Mouse (Mus musculus) frontal cortex, adult 2 months (tissue): ENCODE measurements at regions not wholly inside any gene's neighbourhood (a gene's known extent, or its start where the extent isn't known, plus 50 kb on each side); places are given as distances from the start of the nearest gene placed in this dataset.

Source experiments
- DNase-seq, 2 experiments: peaks; one replicate each; pipeline ENCODE4 v3.0.0; 2022; ENCODE audit warnings: low spot score in 1 of 2; ENCODE audit errors: extremely low spot score in 1 of 2

- DNase-seq, result no peak
Observed at GRCm38 (mm10) chr7:71289702-71290101, 61.6 kb downstream of the Gm10295 start.

DNA sequence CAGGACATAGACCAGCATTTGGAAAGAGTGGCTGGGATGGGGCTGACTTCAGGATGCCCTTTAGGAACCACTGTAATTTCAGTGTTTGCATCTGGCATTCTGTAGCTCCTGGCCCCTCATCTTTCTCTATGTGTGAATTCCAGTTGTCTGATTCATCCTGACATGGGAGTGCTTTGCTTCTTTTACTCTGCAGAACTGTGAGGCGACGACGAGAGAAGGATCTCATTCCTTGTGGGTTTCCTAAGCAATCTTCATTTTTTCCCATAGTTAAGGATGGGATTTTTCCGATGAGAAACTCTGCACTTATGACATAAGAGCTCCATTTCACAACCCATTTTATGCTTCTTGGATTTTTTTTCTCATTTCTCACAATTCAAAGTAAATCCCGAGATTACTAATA lies 62.0 kb downstream of the Gm10295 start:
- no peak for DNase-seq

GRCm38 (mm10) chr7:71287441-71287840 lies 63.8 kb downstream of the Gm10295 start:
- no peak for DNase-seq

GRCm38 (mm10) chr7:71284246-71284645 lies 67.0 kb downstream of the Gm10295 start:
- no peak for DNase-seq

GRCm38 (mm10) chr7:71283419-71283818 lies 67.9 kb downstream of the Gm10295 start:
- DNase-seq, result no peak

GRCm38 (mm10) chr7:71266101-71266500 lies 85.2 kb downstream of the Gm10295 start:
- DNase-seq, result no peak

- DNase-seq, result no peak
Observed at GRCm38 (mm10) chr7:71264115-71264514, 87.2 kb downstream of the Gm10295 start.

DNA sequence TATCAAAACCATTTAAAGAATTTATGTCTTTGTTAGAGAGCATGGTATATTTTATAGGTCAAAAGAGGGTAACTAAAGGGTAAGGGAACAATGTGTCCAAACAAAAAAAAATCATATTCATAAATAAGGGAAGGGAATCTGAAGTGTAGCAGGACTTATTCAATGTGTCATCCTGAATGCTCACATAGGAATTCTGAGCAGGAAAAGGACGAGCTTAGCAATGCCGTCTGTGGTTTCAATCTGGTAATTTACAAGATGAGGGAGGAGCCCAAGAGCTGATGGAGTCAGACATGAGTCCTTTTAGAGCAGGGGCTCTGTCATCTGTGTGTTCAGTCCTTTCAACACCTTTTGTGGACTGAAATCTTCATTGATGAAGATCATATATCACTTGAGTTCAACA lies 101.6 kb downstream of the Gm10295 start:
- no peak for DNase-seq

DNA sequence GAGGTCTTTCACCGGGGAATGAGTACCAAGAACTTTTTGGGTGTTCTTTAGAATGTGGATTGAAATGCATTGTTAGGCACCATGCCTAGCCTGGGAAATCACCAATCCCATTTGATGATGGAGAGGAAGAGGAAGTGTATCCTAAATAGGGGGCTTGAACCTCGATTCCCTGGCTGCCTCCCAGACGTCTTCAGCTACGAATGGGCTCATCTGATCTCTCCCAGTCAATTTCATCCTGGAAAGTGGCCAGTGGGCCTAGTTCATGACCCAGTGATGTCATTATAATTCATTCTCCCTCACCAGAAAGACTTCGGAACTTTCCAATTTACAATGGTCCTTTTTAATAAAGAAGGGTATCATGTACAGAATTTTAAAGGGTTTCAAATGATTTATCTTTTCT lies 102.1 kb downstream of the Gm10295 start:
- no peak for DNase-seq

- DNase-seq, result no peak
Observed at GRCm38 (mm10) chr7:71247922-71248321, 103.4 kb downstream of the Gm10295 start.

DNA sequence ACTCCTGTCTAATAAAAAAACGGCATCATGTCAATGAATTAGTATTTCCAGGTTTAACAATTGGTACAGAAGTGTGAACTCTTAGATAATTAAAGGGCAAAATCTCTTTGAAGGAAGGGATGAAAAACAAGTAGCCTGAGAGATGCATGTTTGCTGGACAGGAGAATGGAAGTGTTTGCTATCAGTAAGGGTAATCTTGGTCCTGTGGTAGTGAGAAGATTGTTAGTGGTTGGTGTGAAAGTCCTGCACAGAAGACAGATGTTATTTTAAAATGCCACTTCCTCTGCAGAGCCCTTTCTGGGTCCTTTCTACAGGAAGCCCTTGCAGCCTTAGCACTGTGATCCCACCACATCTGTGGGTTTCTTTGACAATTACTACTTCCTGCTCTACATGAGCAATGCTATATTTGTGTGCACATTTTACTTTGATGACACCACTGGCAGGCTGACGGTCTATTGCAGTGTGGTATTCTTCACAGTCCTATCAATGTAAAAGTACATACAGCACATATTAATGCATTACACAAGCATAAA lies 108.8 kb downstream of the Gm10295 start:
- no peak for DNase-seq

DNA sequence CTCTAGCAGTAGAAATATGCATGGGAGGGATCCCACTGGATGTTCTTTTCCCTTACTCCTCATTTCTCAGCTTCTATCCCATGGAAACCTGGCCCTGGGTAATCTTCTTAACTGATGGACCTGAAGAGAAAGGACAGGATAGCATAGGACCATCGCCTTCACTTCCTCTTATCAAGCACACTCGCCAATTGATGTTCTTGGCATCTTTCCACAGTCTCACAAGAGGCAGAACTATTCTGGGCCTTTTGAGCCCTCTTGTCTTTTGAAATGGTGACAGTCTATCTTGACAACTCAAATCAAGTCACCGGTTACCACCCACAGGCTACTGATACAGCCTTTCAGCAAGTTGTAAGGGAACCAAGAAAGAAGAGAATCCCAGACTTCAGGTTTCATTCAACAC lies 112.1 kb downstream of the Gm10295 start:
- DNase-seq, result no peak

DNA sequence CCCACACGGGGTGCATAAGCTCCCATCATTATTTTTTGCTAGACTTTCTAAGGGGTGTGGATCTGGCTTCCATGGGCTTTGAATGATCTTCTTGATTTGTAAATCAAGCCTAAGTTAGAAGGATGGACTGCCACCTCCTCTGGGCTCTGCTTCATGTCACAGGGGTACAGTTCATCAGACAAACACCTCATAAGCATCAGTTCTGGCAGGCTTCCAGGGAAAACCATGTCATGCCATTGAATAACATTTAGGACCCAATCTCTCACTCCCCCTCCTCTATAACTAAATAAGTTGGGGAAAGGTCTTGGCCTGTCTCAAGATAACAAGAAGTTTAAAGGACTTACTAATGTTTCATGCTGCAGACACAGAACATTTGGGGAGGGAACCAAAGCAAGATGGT lies 115.0 kb downstream of the Gm10295 start:
- no peak for DNase-seq

- DNase-seq, result no peak
Observed at GRCm38 (mm10) chr7:71234176-71234769, 117.0 kb downstream of the Gm10295 start.

DNA sequence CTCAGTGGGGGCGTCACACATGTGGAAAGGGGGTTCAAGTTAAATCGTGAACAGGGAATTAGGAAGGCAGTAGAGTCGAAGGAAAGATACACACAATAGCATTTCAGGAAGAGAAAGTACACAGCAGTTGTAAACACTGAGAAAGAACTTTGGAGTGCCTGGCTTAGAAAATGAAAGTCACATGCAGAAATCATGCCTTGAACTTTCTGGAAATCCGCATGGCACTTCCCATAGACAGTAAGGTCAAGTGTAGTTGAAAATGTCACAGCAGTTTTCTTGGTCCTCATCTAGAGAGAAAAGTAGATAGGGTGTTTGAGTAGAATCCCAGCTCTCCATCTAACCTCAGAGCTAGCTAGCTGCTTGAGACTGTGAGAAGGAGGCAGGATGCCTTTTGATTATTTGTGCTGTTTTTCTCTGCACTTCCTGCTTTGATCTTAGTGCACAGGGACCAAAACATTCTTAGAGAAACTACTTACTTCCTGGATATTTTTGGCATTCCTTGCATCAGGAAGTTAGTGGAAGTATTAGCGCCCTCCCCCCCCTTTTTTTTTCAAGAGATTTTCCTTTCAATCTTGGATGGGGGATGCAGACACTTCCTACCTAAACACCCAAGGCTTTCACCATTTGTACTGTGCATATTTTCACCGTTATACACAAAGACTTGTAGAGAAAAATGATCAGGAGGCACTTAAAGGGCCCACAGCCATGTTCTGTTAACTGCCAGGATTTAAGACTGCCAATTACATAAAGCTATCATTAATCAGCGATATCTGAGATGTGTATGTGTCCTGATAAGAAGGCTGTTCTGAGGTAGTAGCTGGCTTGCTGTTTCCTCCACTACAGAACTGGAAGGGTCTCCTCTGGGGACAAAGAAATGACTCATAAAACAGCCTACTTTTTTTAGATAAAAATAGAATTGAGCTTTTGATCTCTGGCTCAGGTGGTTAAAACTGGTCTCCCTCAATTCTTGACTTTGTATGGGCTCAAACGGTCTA lies 118.2 kb downstream of the Gm10295 start:
- DNase-seq, result no peak

DNA sequence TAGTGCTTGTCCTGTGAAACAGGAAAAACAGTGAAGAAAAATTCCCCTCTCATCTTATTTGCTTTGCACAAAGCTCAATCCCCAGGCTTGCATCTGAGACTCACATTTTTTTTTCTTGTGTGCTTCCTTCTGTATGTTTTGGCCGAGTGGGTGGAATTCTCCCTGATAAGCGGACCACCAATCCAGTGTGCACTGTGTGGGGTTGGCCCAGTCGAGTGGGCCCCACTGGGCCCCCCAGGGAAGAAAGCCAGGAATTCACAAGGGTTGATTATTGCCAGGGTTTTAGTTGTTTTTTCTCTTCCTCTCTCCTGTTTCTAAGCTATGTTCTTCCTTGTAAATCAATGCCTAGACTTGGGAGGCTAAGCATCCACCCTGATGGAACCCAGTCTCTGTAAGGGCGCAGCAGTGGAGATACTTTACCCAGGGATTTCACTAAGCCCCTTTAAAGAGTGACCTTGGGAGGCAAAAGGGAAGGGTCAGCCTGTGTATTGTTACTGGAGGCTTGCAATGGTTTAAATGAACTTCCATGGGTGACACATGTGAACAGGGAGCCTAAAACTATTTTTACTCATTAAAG lies 120.3 kb downstream of the Gm10295 start:
- no peak for DNase-seq

DNA sequence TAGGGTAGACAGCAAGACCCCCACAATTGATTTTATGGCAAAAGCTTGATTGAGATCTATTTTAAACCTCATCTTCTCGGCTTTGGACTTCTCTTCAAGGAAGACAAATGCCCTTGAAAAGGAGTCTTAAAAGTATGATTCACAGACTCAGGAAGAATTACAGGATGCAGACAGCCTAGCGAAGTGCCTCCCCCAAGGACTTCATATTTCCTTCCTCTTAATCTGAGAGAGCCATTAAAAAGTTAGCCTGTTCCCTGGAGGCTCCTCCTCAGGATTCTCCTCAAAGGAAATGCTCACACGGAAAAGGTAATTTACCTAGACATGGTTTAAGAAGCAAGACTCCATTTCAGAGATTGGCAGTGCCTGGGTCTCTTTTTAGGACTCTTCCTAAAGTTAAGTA lies 122.1 kb downstream of the Gm10295 start:
- DNase-seq, result no peak

GRCm38 (mm10) chr7:71224320-71224865 lies 126.9 kb downstream of the Gm10295 start:
- no peak for DNase-seq

GRCm38 (mm10) chr7:71223513-71224319 lies 127.6 kb downstream of the Gm10295 start:
- no peak for DNase-seq

DNA sequence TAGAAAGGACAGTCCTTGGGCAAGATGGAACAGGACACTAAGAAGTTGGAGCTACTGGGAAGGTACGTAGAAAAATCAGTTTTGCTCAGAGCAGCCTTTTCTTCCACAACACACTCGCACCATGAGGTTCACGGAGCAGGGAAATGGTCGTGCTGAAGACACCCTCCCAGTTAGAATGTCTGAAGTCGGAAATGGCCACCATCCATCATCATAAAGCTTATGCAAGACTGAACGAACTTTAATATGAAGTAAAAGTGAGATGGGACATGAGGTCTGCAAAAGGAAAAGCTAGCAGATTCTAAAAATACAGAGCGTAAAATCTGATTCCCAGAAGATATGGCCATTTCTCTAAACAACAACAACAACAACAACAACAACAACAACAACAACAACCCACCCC lies 133.9 kb downstream of the Gm10295 start:
- DNase-seq, result no peak
